ENCODE assay signal across 10 mouse cellular contexts in the genomic region with DNA sequence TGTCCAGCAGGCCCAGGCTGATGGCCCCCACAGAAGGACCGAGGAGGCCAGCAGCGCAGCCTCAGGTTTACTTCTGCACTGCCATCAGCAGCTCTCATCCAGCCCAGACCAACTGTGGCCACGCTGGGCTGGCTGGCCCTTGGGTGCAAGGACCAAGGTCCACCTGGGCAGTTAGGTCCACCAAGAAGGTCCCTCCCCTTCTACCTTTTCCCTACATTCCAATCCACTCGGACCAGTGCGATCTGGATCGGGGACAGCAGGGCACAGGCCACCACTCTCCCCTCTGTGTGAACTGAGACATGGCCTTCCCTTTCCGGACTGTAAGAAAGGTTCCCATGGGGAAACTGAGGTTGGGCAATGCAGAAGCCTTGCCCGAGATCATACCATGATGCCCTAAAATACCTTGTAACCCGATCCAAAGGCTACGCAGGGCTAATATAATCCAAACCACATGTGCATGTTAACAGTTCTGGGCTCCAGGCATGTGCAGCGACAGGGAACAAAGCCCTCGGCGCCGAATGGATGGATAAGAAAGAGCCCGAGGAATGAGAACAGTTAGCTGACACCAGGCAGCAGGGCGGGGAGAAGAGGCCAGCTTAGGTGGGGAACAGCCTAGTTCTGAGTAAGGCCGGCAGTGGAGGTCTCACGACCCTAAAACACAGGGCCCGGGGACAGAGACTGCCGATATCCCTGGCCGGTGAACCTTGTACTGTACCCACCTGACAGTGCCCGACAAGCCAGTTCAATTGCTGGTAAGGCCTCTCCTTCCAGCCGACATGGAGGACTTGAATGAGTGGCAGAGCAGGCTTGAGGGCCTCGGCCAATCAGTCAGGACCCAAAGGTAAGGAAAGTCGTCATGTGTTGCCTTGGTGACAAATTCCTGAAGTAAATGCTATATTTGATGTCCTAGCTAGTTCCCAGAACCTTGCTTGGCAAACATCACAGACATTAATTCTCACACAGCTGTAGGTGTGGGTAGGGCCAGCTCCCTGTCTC. TPM values are rescaled to one million over a fixed set of nuclear protein-coding genes. Genes with fewer than 3 reads are reported as not detected.
DNase-seq lines count a peak whose midpoint lies in the region; ATAC-seq lines count a peak whose summit lies in the region.
"Had no signal": no experiment of that assay in that cellular context is flagged by ENCODE, and none has a peak within 500 bp of the region (broad histone marks: within the 10 kb centered on the region; RNA-seq: fewer than 3 reads in every experiment).

No protein-coding gene starts in this region.

- DNase-seq in embryo, embryonic 9.5 days (ENCODE audit: extremely low spot score) = peak; percentile 30
- no peak for DNase-seq in thymus, postnatal 10 days (ENCODE audit: low spot score in 2 of 2)
- DNase-seq in adrenal gland, adult 18-20 months (ENCODE audit: low spot score in 2 of 2) = no peak
- DNase-seq in heart, postnatal 10 days = no peak

- no peaks in the 10 kb centered on the region for H3K4me1 ChIP-seq in forebrain, embryonic 16.5 days (replicated peaks; ENCODE audit: control insufficient read depth, insufficient read depth, low read length)
- H3K4me1 ChIP-seq in forebrain, embryonic 12.5 days = no peaks in the 10 kb centered on the region
- H3K4me1 ChIP-seq in kidney, embryonic 16.5 days (ENCODE audit: insufficient read depth, low read length) = peaks cover 9% of the 10 kb centered on the region; the same call in 1 of the 2 replicates
- H3K4me1 ChIP-seq in liver, embryonic 15.5 days (replicated peaks) = peaks cover 16% of the 10 kb centered on the region
- H3K4me1 ChIP-seq: midbrain, embryonic 15.5 days had no signal

- no peak overlapping the region for H3K4me2 ChIP-seq in forebrain, embryonic 16.5 days (ENCODE audit: low read length)
- no peak overlapping the region for H3K4me2 ChIP-seq in forebrain, embryonic 12.5 days
- no peak overlapping the region for H3K4me2 ChIP-seq in kidney, embryonic 16.5 days (replicated peaks; ENCODE audit: low read depth, low read length)
- no peak overlapping the region for H3K4me2 ChIP-seq in liver, embryonic 15.5 days
- H3K4me2 ChIP-seq: heart, embryonic 11.5 days; midbrain, embryonic 15.5 days had no signal

- H3K9me3 ChIP-seq in forebrain, embryonic 16.5 days (ENCODE audit: control insufficient read depth, low read length) = no peaks in the 10 kb centered on the region
- H3K9me3 ChIP-seq in forebrain, embryonic 12.5 days = no peaks in the 10 kb centered on the region
- no peaks in the 10 kb centered on the region for H3K9me3 ChIP-seq in kidney, embryonic 16.5 days (ENCODE audit: low read length)
- H3K9me3 ChIP-seq in liver, embryonic 15.5 days (replicated peaks) = no peaks in the 10 kb centered on the region
- H3K9me3 ChIP-seq: midbrain, embryonic 15.5 days had no signal

- no peaks in the 10 kb centered on the region for H3K36me3 ChIP-seq in forebrain, embryonic 16.5 days (ENCODE audit: control insufficient read depth, insufficient read depth)
- peaks cover under 1% of the 10 kb centered on the region for H3K36me3 ChIP-seq in forebrain, embryonic 12.5 days (replicated peaks)
- H3K36me3 ChIP-seq in kidney, embryonic 16.5 days (ENCODE audit: insufficient read depth, low read length) = no peaks in the 10 kb centered on the region
- H3K36me3 ChIP-seq in liver, embryonic 15.5 days (replicated peaks) = peaks cover under 1% of the 10 kb centered on the region; the same call in 1 of the 2 replicates
- H3K36me3 ChIP-seq: midbrain, embryonic 15.5 days had no signal

- intact Hi-C loops in heart, postnatal 10 days (cut with DNase I) = no loop called here

- H3K9ac ChIP-seq in forebrain, embryonic 16.5 days (replicated peaks; ENCODE audit: low read depth, low read length) = peak overlapping the region; percentile 6; the same call in 1 of the 2 replicates
- H3K9ac ChIP-seq in forebrain, embryonic 12.5 days = no peak overlapping the region
- peak overlapping the region; percentile 38; the same call in 1 of the 2 replicates for H3K9ac ChIP-seq in kidney, embryonic 16.5 days (replicated peaks; ENCODE audit: low read length)
- no peak overlapping the region for H3K9ac ChIP-seq in liver, embryonic 15.5 days
- H3K9ac ChIP-seq: midbrain, embryonic 15.5 days had no signal

- WGBS in forebrain, embryonic 16.5 days = 70% methylated on average over 25 of the region's 25 CpGs
- WGBS in forebrain, embryonic 12.5 days = 67% methylated on average over 25 of the region's 25 CpGs
- 51% methylated on average over 25 of the region's 25 CpGs for WGBS in kidney, embryonic 16.5 days
- 63% methylated on average over 25 of the region's 25 CpGs for WGBS in liver, embryonic 15.5 days (ENCODE audit: insufficient replicate concordance)

- no peaks in the 10 kb centered on the region for H3K27me3 ChIP-seq in forebrain, embryonic 16.5 days (replicated peaks; ENCODE audit: control insufficient read depth, insufficient read depth, low read length)
- peaks cover 2% of the 10 kb centered on the region; the same call in 1 of the 2 replicates for H3K27me3 ChIP-seq in forebrain, embryonic 12.5 days
- H3K27me3 ChIP-seq in kidney, embryonic 16.5 days (ENCODE audit: insufficient read depth, low read length) = no peaks in the 10 kb centered on the region
- no peaks in the 10 kb centered on the region; the same call in 1 of the 2 replicates for H3K27me3 ChIP-seq in liver, embryonic 15.5 days
- H3K27me3 ChIP-seq: midbrain, embryonic 15.5 days had no signal

- ATAC-seq in forebrain, embryonic 16.5 days = no peak
- ATAC-seq in forebrain, embryonic 12.5 days (ENCODE audit: low FRiP score) = no peak
- ATAC-seq in kidney, embryonic 16.5 days (ENCODE audit: low FRiP score, low TSS enrichment) = peak; percentile 86
- ATAC-seq in liver, embryonic 15.5 days (ENCODE audit: insufficient read depth) = peak; percentile 77
- ATAC-seq: midbrain, embryonic 15.5 days had no signal

- H3K4me3 ChIP-seq in forebrain, embryonic 16.5 days (replicated peaks; ENCODE audit: low read length) = no peak overlapping the region
- no peak overlapping the region for H3K4me3 ChIP-seq in forebrain, embryonic 12.5 days (replicated peaks)
- H3K4me3 ChIP-seq in kidney, embryonic 16.5 days (ENCODE audit: low read length) = no peak overlapping the region
- no peak overlapping the region for H3K4me3 ChIP-seq in liver, embryonic 15.5 days (replicated peaks)
- H3K4me3 ChIP-seq: midbrain, embryonic 15.5 days had no signal

- no peak overlapping the region for H3K27ac ChIP-seq in forebrain, embryonic 16.5 days (ENCODE audit: low read length)
- no peak overlapping the region for H3K27ac ChIP-seq in forebrain, embryonic 12.5 days
- H3K27ac ChIP-seq in kidney, embryonic 16.5 days (ENCODE audit: low read length) = peak overlapping the region; percentile 88
- H3K27ac ChIP-seq in liver, embryonic 15.5 days (replicated peaks) = no peak overlapping the region; the same call in 1 of the 2 replicates
- H3K27ac ChIP-seq: midbrain, embryonic 15.5 days had no signal

RNA-seq across cellular contexts. Expression of a gene that starts 13.0 kb away (rescaled TPM):
- 35.6 and 42.7 TPM in 2 replicates for polyA plus RNA-seq in forebrain, embryonic 16.5 days (2015; fragmentation: Nextera tagmentation; extraction: Ambion mirVana)
- polyA plus RNA-seq in forebrain, embryonic 12.5 days (2016; fragmentation: Nextera tagmentation; extraction: Ambion mirVana) = 29.6 and 29.9 TPM in 2 replicates
- polyA plus RNA-seq in kidney, embryonic 16.5 days (2015; fragmentation: Nextera tagmentation; extraction: Ambion mirVana) = 38.3 and 39.5 TPM in 2 replicates
- 12.0 and 12.2 TPM in 2 replicates for polyA plus RNA-seq in liver, embryonic 15.5 days (2015; fragmentation: Nextera tagmentation; extraction: Ambion mirVana)
- total RNA-seq in adrenal gland, adult 18-20 months (2021) = 10 to 100 TPM; 56.9 to 66.5 TPM
- total RNA-seq in heart, postnatal 10 days (2021) = 10 to 100 TPM; 63.4 to 70.0 TPM

RNA-seq across cellular contexts. Expression of a gene that starts 20.7 kb away (rescaled TPM):
- polyA plus RNA-seq in forebrain, embryonic 16.5 days (2015; fragmentation: Nextera tagmentation; extraction: Ambion mirVana) = not detected in 2 replicates
- polyA plus RNA-seq in forebrain, embryonic 12.5 days (2016; fragmentation: Nextera tagmentation; extraction: Ambion mirVana) = 0.45 and 0.50 TPM in 2 replicates
- 9.0 and 12.7 TPM in 2 replicates for polyA plus RNA-seq in kidney, embryonic 16.5 days (2015; fragmentation: Nextera tagmentation; extraction: Ambion mirVana)
- 185 and 214 TPM in 2 replicates for polyA plus RNA-seq in liver, embryonic 15.5 days (2015; fragmentation: Nextera tagmentation; extraction: Ambion mirVana)
- total RNA-seq in adrenal gland, adult 18-20 months (2021) = 1 to 10 TPM; 1.7 to 2.1 TPM
- total RNA-seq in heart, postnatal 10 days (2021) = 1 to 10 TPM; 4.2 to 7.1 TPM

RNA-seq across cellular contexts. Expression of a gene that starts 27.0 kb away (rescaled TPM):
- 67.8 and 77.7 TPM in 2 replicates for polyA plus RNA-seq in forebrain, embryonic 16.5 days (2015; fragmentation: Nextera tagmentation; extraction: Ambion mirVana)
- 51.0 and 51.4 TPM in 2 replicates for polyA plus RNA-seq in forebrain, embryonic 12.5 days (2016; fragmentation: Nextera tagmentation; extraction: Ambion mirVana)
- polyA plus RNA-seq in kidney, embryonic 16.5 days (2015; fragmentation: Nextera tagmentation; extraction: Ambion mirVana) = 50.1 and 51.6 TPM in 2 replicates
- polyA plus RNA-seq in liver, embryonic 15.5 days (2015; fragmentation: Nextera tagmentation; extraction: Ambion mirVana) = 25.0 and 29.0 TPM in 2 replicates
- total RNA-seq in adrenal gland, adult 18-20 months (2021) = 100 to 1,000 TPM; 158 to 166 TPM
- 10 to 100 TPM; 52.7 to 57.4 TPM for total RNA-seq in heart, postnatal 10 days (2021)

RNA-seq across cellular contexts. Expression of a gene that starts 41.5 kb away (rescaled TPM):
- polyA plus RNA-seq in forebrain, embryonic 16.5 days (2015; fragmentation: Nextera tagmentation; extraction: Ambion mirVana) = 7.0 and 7.5 TPM in 2 replicates
- polyA plus RNA-seq in forebrain, embryonic 12.5 days (2016; fragmentation: Nextera tagmentation; extraction: Ambion mirVana) = 6.1 and 6.2 TPM in 2 replicates
- polyA plus RNA-seq in kidney, embryonic 16.5 days (2015; fragmentation: Nextera tagmentation; extraction: Ambion mirVana) = 7.3 and 8.2 TPM in 2 replicates
- polyA plus RNA-seq in liver, embryonic 15.5 days (2015; fragmentation: Nextera tagmentation; extraction: Ambion mirVana) = 2.4 TPM in 2 replicates
- total RNA-seq in adrenal gland, adult 18-20 months (2021) = 1 to 10 TPM; 4.1 to 4.5 TPM
- total RNA-seq in heart, postnatal 10 days (2021) = 1 to 10 TPM; 3.2 to 4.4 TPM

RNA-seq across cellular contexts. Expression of a gene that starts 42.5 kb away (rescaled TPM):
- polyA plus RNA-seq in forebrain, embryonic 16.5 days (2015; fragmentation: Nextera tagmentation; extraction: Ambion mirVana) = 46.9 and 47.7 TPM in 2 replicates
- polyA plus RNA-seq in forebrain, embryonic 12.5 days (2016; fragmentation: Nextera tagmentation; extraction: Ambion mirVana) = 38.8 and 39.9 TPM in 2 replicates
- 21.2 and 21.9 TPM in 2 replicates for polyA plus RNA-seq in kidney, embryonic 16.5 days (2015; fragmentation: Nextera tagmentation; extraction: Ambion mirVana)
- 9.6 and 10.4 TPM in 2 replicates for polyA plus RNA-seq in liver, embryonic 15.5 days (2015; fragmentation: Nextera tagmentation; extraction: Ambion mirVana)
- 10 to 100 TPM; 48.8 to 55.3 TPM for total RNA-seq in adrenal gland, adult 18-20 months (2021)
- 10 to 100 TPM; 10.1 to 13.5 TPM for total RNA-seq in heart, postnatal 10 days (2021)

Comparison
In these comparisons a context has a peak if more than half of its experiments do, and no peak if none do; other contexts are left out.
1. H3K9ac ChIP-seq: peak in forebrain, embryonic 16.5 days (single experiment) and kidney, embryonic 16.5 days (single experiment); none in forebrain, embryonic 12.5 days (single experiment) and liver, embryonic 15.5 days (single experiment).
2. ATAC-seq: peak in kidney, embryonic 16.5 days (single experiment) and liver, embryonic 15.5 days (single experiment); none in forebrain, embryonic 16.5 days (single experiment) and forebrain, embryonic 12.5 days (single experiment).
3. RNA of a gene that starts 20.7 kb away (polyA plus RNA-seq): 185 to 214 TPM in liver, embryonic 15.5 days; 9.0 to 12.7 TPM in kidney, embryonic 16.5 days, 0.45 to 0.50 TPM in forebrain, embryonic 12.5 days and not detected in forebrain, embryonic 16.5 days; every median in the first group is over 10 times any median in the second.